Mouse (Mus musculus) gastrocnemius, postnatal 36 days (tissue): ENCODE data around the gene Stoml1. TPM values are rescaled to one million over a fixed set of nuclear protein-coding genes. Genes with fewer than 3 reads are reported as not detected.
"Not testable (repeated sequence)": the region's sequence is repeated elsewhere in the genome, so short reads cannot be mapped to it uniquely, and the experiment has no call there.

Experiments used
- DNase-seq, 2 experiments: peaks; one replicate each; pipeline ENCODE4 v3.0.0; 2022
- intact Hi-C: fragments of 180-260 bp; cut with DNase I; formaldehyde crosslinking; loops from one replicate; pipeline ENCODE4 v1.15.1; 2025
- total RNA-seq, 2 experiments: library from RNA; stranded (reverse); gene quantifications; 2 replicates each; pipeline ENCODE4 v1.2.3; 2021

Gene Stoml1
- total RNA-seq, 2 experiments from 2014 or later, result 5.5 to 7.5 TPM

GRCm38 (mm10) chr9:58232374-58232773, 20.6 kb upstream of the Stoml1 start:
- intact Hi-C loops, result no loop called here

GRCm38 (mm10) chr9:58234502-58235015, 18.4 kb upstream of the Stoml1 start:
- intact Hi-C loops, result no loop called here
- DNase-seq, result no peak

More at GRCm38 (mm10) chr9:58232374-58232773, 20.6 kb upstream of the Stoml1 start:
- DNase-seq, result no peak

DNA sequence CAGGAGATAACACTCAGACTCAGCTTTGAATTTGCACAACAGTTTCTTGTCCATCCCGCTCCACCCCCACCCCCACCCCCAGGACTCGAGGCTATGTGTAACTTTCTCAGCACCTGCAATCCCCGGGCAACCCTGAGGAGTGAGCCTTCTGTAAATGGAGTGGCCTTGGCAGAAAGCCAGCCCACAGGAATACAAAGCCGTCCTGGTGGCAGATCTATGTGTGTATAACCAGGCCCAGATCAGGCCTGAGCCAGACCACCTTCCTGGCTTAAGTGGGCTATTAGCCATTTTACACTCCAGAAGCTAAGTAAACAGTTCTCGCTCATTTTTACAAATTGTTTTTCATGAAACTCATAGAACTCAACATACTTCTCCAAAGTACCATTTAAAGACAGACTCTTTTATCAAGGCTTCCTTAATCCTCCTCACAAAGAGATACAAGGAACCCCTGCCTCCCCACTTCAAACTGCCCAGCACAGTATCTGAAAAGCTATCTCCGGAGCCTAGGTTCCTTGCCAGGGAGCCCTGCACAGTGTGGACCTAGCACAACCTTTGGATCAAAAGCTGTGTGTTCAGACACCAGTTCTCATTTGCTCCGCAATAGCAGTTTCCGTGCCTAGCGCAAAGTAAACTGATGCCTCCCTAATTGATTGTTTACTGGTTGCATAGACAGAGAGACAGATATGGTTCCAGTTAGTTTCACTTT, 11.0 kb upstream of the Stoml1 start:
- no peak for DNase-seq
- intact Hi-C loops, result no loop called here

DNA sequence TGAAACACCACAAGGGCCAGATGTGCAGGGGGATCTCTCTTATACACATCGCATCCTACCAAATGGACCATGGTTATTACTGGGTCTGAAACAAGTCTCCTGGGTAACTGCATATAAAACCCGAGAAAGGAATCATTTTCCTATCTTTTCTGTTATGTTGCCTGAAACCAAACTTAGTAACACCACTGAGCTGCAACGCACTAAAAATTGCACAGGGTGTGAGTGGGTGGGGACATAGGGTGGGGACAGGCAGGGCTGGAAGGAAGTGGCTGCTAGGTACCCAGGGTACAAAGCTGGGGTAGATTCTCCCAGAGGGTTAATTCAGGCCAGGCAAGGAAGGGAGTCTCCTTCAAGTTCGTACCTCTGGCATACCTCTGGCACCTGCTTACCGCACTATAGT, 10.3 kb upstream of the Stoml1 start:
- no peak for DNase-seq

DNA sequence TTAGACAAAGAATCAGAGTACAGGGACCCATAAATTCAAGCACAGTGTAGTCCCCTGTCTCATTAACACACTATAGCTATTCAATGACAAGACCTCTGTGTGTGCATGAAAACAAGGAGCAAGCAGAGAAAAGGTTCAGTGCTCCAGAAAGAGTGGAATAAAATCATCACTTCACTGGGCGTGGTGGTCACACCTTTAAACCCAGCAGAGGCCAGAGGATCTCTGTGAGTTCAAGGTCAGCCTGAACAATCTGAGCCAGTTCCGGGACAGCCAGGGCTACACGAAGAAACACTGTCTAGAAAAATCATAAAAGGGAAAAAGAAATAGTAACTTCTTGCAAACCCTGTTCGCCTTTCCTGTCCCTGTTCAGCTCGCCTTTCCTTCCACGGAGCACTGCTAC, 9.3 kb upstream of the Stoml1 start:
- no peak for DNase-seq
- intact Hi-C loops, result no loop called here

More for the DNA sequence above, 10.3 kb upstream of the Stoml1 start:
- intact Hi-C loops, result no loop called here

DNA sequence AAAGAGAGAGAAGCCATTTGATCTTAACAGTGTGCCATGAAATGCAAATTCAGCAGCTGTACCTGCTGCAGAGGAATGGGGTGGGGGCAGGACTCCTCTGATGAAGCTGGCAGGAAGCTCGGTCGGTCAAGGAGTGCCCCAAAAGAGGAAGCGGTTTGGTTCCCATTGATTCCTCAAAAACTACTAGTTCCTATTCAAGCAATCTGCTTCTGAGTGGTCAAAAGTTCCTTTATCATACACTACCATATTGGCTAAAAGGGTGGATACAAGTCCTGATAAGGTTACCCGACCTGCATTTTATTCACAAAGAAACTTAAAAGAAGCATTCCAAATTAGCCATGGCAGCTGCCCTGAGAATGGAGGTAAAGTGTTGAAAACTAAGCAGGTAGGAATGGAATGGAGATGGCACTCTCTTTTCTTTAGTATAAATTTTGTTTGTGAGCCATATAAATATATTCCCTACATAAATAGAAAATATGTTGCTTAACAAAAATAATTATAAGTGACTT, 6.8 kb upstream of the Stoml1 start:
- DNase-seq, result no peak
- intact Hi-C loops, result no loop called here

DNA sequence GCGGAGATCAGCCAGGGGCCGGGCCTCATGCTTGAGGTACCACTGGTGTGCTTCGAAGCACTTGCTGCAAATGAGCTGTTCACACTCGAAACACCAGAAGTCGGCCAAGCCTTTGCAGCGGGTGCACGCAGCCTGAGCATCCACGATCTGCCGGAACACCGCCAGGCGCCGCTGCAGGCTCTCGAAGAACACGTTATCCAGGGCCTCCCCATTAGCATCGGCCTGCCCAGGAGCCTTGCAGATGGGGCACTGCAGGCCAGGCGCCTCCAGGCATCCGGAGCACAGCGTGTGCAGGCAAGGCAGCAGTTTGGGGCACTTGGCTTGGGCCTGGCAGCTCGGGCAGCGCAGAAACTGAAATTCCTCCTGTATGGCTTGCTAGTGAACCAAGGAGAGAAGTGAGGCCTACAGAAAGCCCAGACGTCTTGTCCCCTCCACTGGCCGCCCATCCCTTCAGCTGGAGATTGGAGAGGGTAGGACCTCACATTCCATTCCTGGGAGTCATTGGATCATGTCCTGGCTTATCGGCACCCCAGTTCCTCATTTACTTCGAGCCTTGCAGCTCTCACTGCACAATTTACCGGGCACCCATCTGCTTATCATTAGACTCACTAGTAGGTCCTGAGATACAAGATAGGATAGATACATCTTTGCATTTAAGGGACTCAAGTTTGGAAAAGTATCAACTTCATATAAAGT, 5.8 kb upstream of the Stoml1 start:
- peak; percentile 72 to 77 for DNase-seq
- intact Hi-C loops, result no loop called here

DNA sequence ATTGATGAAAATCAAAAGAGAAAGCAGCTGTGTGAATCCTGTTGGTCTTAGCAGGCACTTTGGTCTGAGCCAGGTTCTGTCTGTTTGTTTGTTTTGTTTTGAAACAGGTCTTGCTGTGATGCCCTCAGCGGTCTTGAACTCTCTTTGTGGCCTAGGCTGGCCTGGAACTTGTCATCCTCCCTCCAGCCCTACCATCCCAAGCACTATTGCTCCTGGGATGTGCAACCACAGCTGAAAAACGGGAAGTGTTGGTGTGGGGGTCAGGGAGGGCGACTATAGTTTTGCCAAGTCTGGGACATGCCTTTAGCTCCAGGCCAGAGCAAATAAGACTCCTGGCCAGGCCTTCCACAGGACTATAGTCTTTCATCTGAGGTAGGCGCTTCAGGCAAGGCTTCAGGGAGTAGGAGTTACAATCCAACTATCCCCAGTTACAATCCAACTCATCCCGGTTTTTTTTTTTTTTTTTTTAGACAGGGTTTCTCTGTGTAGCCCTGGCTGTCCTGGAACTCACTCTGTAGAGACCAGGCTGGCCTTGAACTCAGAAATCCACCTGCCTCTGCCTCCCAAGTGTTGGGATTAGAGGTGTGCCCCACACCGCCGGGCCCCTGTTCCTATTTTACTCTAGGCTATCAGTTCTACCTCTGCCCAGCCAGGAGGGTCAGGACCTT, 4.1 kb upstream of the Stoml1 start:
- intact Hi-C loops, result no loop called here
- no peak for DNase-seq

GRCm38 (mm10) chr9:58249592-58250192, 3.3 kb upstream of the Stoml1 start, which contains the start of gene Pml:
TSS of gene Pml (minus strand) at chr9:58249786.
- intact Hi-C loops, result no loop called here
- peak; percentile 61 to 74 for DNase-seq

GRCm38 (mm10) chr9:58250322-58250721, 2.6 kb upstream of the Stoml1 start:
- intact Hi-C loops, result no loop called here
- DNase-seq, result no peak

- DNase-seq, intact Hi-C loops: not testable (repeated sequence)
These were observed 2.2 kb upstream of the Stoml1 start for GRCm38 (mm10) chr9:58250730-58251129.

- DNase-seq, intact Hi-C loops: not testable (repeated sequence)
These were observed 800 bp downstream of the Stoml1 start for GRCm38 (mm10) chr9:58253805-58254122.

GRCm38 (mm10) chr9:58255105-58255504, 2.1 kb downstream of the Stoml1 start:
- intact Hi-C loops, result no loop called here
- no peak for DNase-seq

- no peak for DNase-seq
- intact Hi-C loops, result no loop called here
These were observed 3.0 kb downstream of the Stoml1 start for GRCm38 (mm10) chr9:58255704-58256685.

DNA sequence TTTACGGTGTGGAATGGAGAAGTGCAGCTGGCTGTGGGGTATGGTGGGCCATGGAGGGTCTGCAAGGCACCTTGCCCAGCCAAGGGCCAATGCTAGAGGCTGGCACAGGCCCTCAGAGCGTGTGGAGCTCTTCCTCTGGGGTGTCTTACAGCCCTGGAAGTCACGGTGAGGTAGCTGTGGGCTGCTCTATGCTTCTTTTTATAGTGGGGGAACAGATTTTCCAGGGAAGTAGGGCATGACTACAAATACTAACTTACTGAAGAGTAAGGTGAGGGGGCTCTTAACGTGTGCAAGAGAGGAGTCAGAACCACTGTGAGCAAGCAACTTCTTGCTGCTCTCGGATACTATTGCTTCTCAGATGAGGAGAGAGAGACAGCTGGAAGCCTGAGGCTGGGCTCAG, 9.5 kb downstream of the Stoml1 start:
- intact Hi-C loops, result no loop called here

DNA sequence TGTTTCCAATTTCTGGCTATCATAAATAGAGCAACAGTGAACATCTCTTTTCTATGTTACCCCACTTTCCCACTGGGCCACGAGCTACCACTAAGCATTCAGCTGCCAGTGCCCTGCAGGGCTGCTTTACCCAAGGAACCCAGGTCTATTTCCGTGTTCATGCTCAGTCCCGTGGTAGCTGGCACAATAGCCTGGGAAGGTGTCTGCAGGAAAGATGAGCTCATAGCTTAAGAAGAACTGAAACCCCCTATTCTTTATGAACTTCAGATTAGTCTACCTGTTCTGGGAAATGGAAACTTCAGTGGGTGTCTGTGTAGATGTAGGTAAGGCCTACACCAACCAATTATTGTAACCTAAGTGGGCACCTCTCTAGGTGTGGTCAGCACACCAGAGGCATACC, 12.4 kb downstream of the Stoml1 start:
- intact Hi-C loops, result no loop called here

More for the DNA sequence above, 9.5 kb downstream of the Stoml1 start:
- DNase-seq, result no peak

DNA sequence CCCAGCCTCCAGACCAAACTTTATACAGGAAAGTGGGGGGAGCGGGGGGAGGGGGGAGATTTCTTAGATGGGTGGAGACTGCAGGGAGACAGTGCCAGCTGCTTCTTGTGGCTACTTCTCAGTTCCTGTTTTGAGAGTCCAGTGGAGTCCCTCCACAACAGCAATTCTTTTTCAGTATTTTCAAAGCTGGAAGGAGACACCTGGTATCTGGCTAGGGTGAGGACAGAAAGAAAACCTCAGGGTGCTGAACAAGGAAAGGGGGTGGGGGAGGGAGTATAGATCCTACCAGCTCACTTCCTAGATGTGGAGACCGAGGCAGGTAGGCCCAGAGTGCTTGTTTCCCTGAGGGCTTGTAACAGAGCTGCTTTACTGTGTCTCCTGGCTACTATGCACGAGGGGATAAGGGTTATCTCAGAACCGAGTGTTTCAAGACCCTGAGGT, 13.6 kb downstream of the Stoml1 start:
- intact Hi-C loops, result no loop called here
- DNase-seq, result no peak

More for the DNA sequence above, 12.4 kb downstream of the Stoml1 start:
- DNase-seq, result no peak

- intact Hi-C loops, result no loop called here
- DNase-seq, result no peak
These were observed 14.1 kb downstream of the Stoml1 start for GRCm38 (mm10) chr9:58267046-58267445.
